Mouse (Mus musculus): Measurements from ENCODE around the gene Prdx1. TPM values are rescaled to one million over a fixed set of nuclear protein-coding genes. Genes with fewer than 3 reads are reported as not detected.
"Not testable (repeated sequence)": the region's sequence is repeated elsewhere in the genome, so short reads cannot be mapped to it uniquely, and the experiment has no call there.

The Prdx1 gene
- polyA plus RNA-seq (2012; rRNA removed) = 253 and 263 TPM in 2 replicates

GRCm38 (mm10) chr4:116685402-116686061 is at the start of gene Prdx1:
Prdx1 (plus strand) TSS chr4:116685544.
- DNase-seq (ENCODE audit: low read depth) = no peak

GRCm38 (mm10) chr4:116638821-116639220 is 46.5 kb upstream of the Prdx1 start:
- DNase-seq (ENCODE audit: low read depth) = no peak

- no peak for DNase-seq (ENCODE audit: low read depth)
Observed at GRCm38 (mm10) chr4:116642071-116642470, 43.3 kb upstream of the Prdx1 start.

GRCm38 (mm10) chr4:116644326-116644725 is 41.0 kb upstream of the Prdx1 start:
- no peak for DNase-seq (ENCODE audit: low read depth)

GRCm38 (mm10) chr4:116645624-116646023 is 39.7 kb upstream of the Prdx1 start:
- no peak for DNase-seq (ENCODE audit: low read depth)

- no peak for DNase-seq (ENCODE audit: low read depth)
Observed at GRCm38 (mm10) chr4:116649411-116649810, 35.9 kb upstream of the Prdx1 start.

GRCm38 (mm10) chr4:116650365-116650764 is 35.0 kb upstream of the Prdx1 start:
- no peak for DNase-seq (ENCODE audit: low read depth)

GRCm38 (mm10) chr4:116650924-116651796 is 34.2 kb upstream of the Prdx1 start, which contains the start of gene Akr1a1:
Akr1a1 (minus strand) TSS chr4:116651680.
- no peak for DNase-seq (ENCODE audit: low read depth)

GRCm38 (mm10) chr4:116651797-116652135 is 33.6 kb upstream of the Prdx1 start:
- no peak for DNase-seq (ENCODE audit: low read depth)

GRCm38 (mm10) chr4:116653228-116653627 is 32.1 kb upstream of the Prdx1 start:
- no peak for DNase-seq (ENCODE audit: low read depth)

GRCm38 (mm10) chr4:116655100-116655499 is 30.2 kb upstream of the Prdx1 start:
- no peak for DNase-seq (ENCODE audit: low read depth)

- DNase-seq (ENCODE audit: low read depth) = no peak
Observed at GRCm38 (mm10) chr4:116655658-116656057, 29.7 kb upstream of the Prdx1 start.

- DNase-seq (ENCODE audit: low read depth) = no peak
Observed at GRCm38 (mm10) chr4:116657971-116658370, 27.4 kb upstream of the Prdx1 start.

- DNase-seq (ENCODE audit: low read depth) = no peak
Observed at GRCm38 (mm10) chr4:116659474-116659873, 25.9 kb upstream of the Prdx1 start.

GRCm38 (mm10) chr4:116659916-116660315 is 25.4 kb upstream of the Prdx1 start:
- not testable (repeated sequence) for DNase-seq (ENCODE audit: low read depth)

- no peak for DNase-seq (ENCODE audit: low read depth)
Observed at GRCm38 (mm10) chr4:116660829-116661228, 24.5 kb upstream of the Prdx1 start.

- DNase-seq (ENCODE audit: low read depth) = no peak
Observed at GRCm38 (mm10) chr4:116661998-116662397, 23.3 kb upstream of the Prdx1 start.

GRCm38 (mm10) chr4:116666625-116667024 is 18.7 kb upstream of the Prdx1 start:
- no peak for DNase-seq (ENCODE audit: low read depth)

- DNase-seq (ENCODE audit: low read depth) = no peak
Observed at GRCm38 (mm10) chr4:116668145-116668544, 17.2 kb upstream of the Prdx1 start.

GRCm38 (mm10) chr4:116669291-116669690 is 16.1 kb upstream of the Prdx1 start:
- no peak for DNase-seq (ENCODE audit: low read depth)

- DNase-seq (ENCODE audit: low read depth) = no peak
Observed at GRCm38 (mm10) chr4:116672785-116673184, 12.6 kb upstream of the Prdx1 start.

- DNase-seq (ENCODE audit: low read depth) = not testable (repeated sequence)
Observed at GRCm38 (mm10) chr4:116674761-116675160, 10.6 kb upstream of the Prdx1 start.

- DNase-seq (ENCODE audit: low read depth) = no peak
Observed at GRCm38 (mm10) chr4:116676027-116676426, 9.3 kb upstream of the Prdx1 start.

Measured in gonadal fat pad, adult 2 months (tissue).